Mouse (Mus musculus): ENCODE measurements around the gene Brd1. TPM values are rescaled to one million over a fixed set of nuclear protein-coding genes. Genes with fewer than 3 reads are reported as not detected.

The Brd1 gene
- polyA plus RNA-seq, 1 experiment from 2014 or later = 27.3 TPM

DNA sequence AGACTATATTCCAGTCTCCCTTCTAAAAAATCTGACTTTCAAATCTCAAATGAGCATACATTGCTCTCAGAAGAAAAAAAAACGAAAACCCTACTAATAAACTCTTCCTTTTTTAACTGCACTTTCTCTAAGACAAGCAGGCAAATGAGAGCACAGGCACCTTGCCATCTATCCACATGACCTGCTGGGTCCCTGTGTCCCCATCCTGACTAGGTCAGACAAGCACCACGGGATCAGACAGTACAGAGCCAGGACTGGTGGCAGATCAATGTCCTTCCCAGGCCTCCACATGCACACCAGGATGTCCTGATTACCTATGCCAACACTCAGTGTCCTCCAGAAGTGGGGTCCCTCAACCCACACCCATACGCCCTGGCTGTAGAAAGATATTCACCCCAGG lies 72.4 kb downstream of the Brd1 start:
- Histone ChIP-seq H3K9ac (replicated peaks; ENCODE audit: low read depth, low read length) (no peak overlapping the region), H3K27me3 (replicated peaks; ENCODE audit: control insufficient read depth, insufficient read depth, low read length) (peaks cover 3% of the 10 kb centered on the region; the same call in 1 of the 2 replicates), H3K4me1 (replicated peaks; ENCODE audit: control insufficient read depth, insufficient read depth, low read length) (0 out of 2 replicates have a peak, but pooled peaks cover 2% of the 10 kb centered on the region), H3K36me3 (ENCODE audit: control insufficient read depth, insufficient read depth) (no peaks in the 10 kb centered on the region), H3K4me2 (ENCODE audit: low read length) (no peak overlapping the region), H3K4me3 (replicated peaks; ENCODE audit: low read length) (no peak overlapping the region), H3K9me3 (ENCODE audit: control insufficient read depth, low read length) (no peaks in the 10 kb centered on the region), H3K27ac (ENCODE audit: low read length) (no peak overlapping the region)
- ATAC-seq = no peak
- 67% methylated on average over 3 of the region's 3 CpGs for WGBS

GRCm38 (mm10) chr15:88652006-88652405 lies 82.0 kb downstream of the Brd1 start:
- no peak overlapping the region for H3K9ac ChIP-seq (replicated peaks; ENCODE audit: low read depth, low read length)
- no peaks in the 10 kb centered on the region for H3K36me3 ChIP-seq (ENCODE audit: control insufficient read depth, insufficient read depth)
- H3K4me2 ChIP-seq (ENCODE audit: low read length) = no peak overlapping the region
- 0 out of 2 replicates have a peak, but pooled peaks cover 4% of the 10 kb centered on the region for H3K27me3 ChIP-seq (replicated peaks; ENCODE audit: control insufficient read depth, insufficient read depth, low read length)
- H3K27ac ChIP-seq (ENCODE audit: low read length) = no peak overlapping the region
- no peak for ATAC-seq
- 58% methylated on average over 5 of the region's 5 CpGs for WGBS
- peaks cover 3% of the 10 kb centered on the region for H3K4me1 ChIP-seq (replicated peaks; ENCODE audit: control insufficient read depth, insufficient read depth, low read length)
- no peaks in the 10 kb centered on the region for H3K9me3 ChIP-seq (ENCODE audit: control insufficient read depth, low read length)
- no peak overlapping the region for H3K4me3 ChIP-seq (replicated peaks; ENCODE audit: low read length)

GRCm38 (mm10) chr15:88651019-88651418 lies 83.0 kb downstream of the Brd1 start:
- ATAC-seq = peak; percentile 54
- Histone ChIP-seq H3K36me3 (ENCODE audit: control insufficient read depth, insufficient read depth) (no peaks in the 10 kb centered on the region), H3K9me3 (ENCODE audit: control insufficient read depth, low read length) (no peaks in the 10 kb centered on the region), H3K4me2 (ENCODE audit: low read length) (no peak overlapping the region), H3K9ac (replicated peaks; ENCODE audit: low read depth, low read length) (no peak overlapping the region), H3K27ac (ENCODE audit: low read length) (no peak overlapping the region), H3K27me3 (replicated peaks; ENCODE audit: control insufficient read depth, insufficient read depth, low read length) (0 out of 2 replicates have a peak, but pooled peaks cover 4% of the 10 kb centered on the region), H3K4me3 (replicated peaks; ENCODE audit: low read length) (no peak overlapping the region), H3K4me1 (replicated peaks; ENCODE audit: control insufficient read depth, insufficient read depth, low read length) (peaks cover 3% of the 10 kb centered on the region)
- WGBS = 15% methylated on average over 13 of the region's 13 CpGs

Other genes starting within 250 kb of the Brd1 start
- gene Zdhhc25, start 133.9 kb downstream of the Brd1 start, polyA plus RNA-seq (2015; fragmentation: Nextera tagmentation; extraction: Ambion mirVana) = not detected in 2 replicates
- gene Zbed4, start 17.4 kb upstream of the Brd1 start, polyA plus RNA-seq (2015; fragmentation: Nextera tagmentation; extraction: Ambion mirVana) = 23.1 and 23.8 TPM in 2 replicates
- 6.6 and 8.8 TPM in 2 replicates for gene Alg12, start 85.1 kb upstream of the Brd1 start, polyA plus RNA-seq (2015; fragmentation: Nextera tagmentation; extraction: Ambion mirVana)
- 57.3 and 60.4 TPM in 2 replicates for gene Creld2, start 85.4 kb upstream of the Brd1 start, polyA plus RNA-seq (2015; fragmentation: Nextera tagmentation; extraction: Ambion mirVana)
- gene Pim3, start 128.0 kb upstream of the Brd1 start, polyA plus RNA-seq (2015; fragmentation: Nextera tagmentation; extraction: Ambion mirVana) = 58.2 and 70.7 TPM in 2 replicates
- gene Ttll8, start 220.2 kb upstream of the Brd1 start, polyA plus RNA-seq (2015; fragmentation: Nextera tagmentation; extraction: Ambion mirVana) = 0.07 and 0.08 TPM in 2 replicates
- gene Mlc1, start 244.8 kb upstream of the Brd1 start, polyA plus RNA-seq (2015; fragmentation: Nextera tagmentation; extraction: Ambion mirVana) = 33.5 and 36.4 TPM in 2 replicates
- gene Mov10l1, start 248.7 kb upstream of the Brd1 start, polyA plus RNA-seq (2015; fragmentation: Nextera tagmentation; extraction: Ambion mirVana) = not detected in 2 replicates

Measured in forebrain, embryonic 16.5 days (tissue).